Mouse (Mus musculus) stomach, embryonic 16.5 days (tissue): ENCODE measurements at regions not wholly inside any gene's neighbourhood (a gene's known extent, or its start where the extent isn't known, plus 50 kb on each side); places are given as distances from the start of the nearest gene placed in this dataset.

Experiments used
- ATAC-seq: fragments of 200-750 bp; cut with Nextera tagmentation; 2 replicates; pipeline ENCODE4 v1.8.0; 2017; ENCODE audit warnings: moderate number of reproducible peaks, moderate TSS enrichment; ENCODE audit not compliant: insufficient read depth, low FRiP score
- H3K27ac ChIP-seq: fragments of 300-500 bp; sonication (generic); 2 replicates; pipeline ENCODE4 v1.5.1; 2014; ENCODE audit warnings: low read length
- H3K27me3 ChIP-seq: fragments of 300-500 bp; sonication (generic); 2 replicates; pipeline ENCODE4 v1.6.1; 2014; ENCODE audit warnings: low read length, control low read depth, mixed read lengths; ENCODE audit not compliant: control insufficient read depth, insufficient read depth
- H3K36me3 ChIP-seq: fragments of 300-500 bp; sonication (generic); 2 replicates; pipeline ENCODE4 v1.6.1; 2014; ENCODE audit warnings: low read length; ENCODE audit not compliant: control insufficient read depth, insufficient read depth
- H3K4me1 ChIP-seq: fragments of 300-500 bp; sonication (generic); 2 replicates; pipeline ENCODE4 v1.6.1; 2014; ENCODE audit warnings: low read length, control low read depth, mixed read lengths; ENCODE audit not compliant: control insufficient read depth, insufficient read depth
- H3K4me2 ChIP-seq: fragments of 300-500 bp; sonication (generic); 2 replicates; pipeline ENCODE4 v1.6.1; 2014; ENCODE audit warnings: low read depth, low read length, mixed read lengths
- H3K4me3 ChIP-seq: fragments of 300-500 bp; sonication (generic); replicated peaks from 2 replicates; pipeline ENCODE4 v1.5.1; 2014; ENCODE audit warnings: mild to moderate bottlenecking, low read length
- H3K9ac ChIP-seq: fragments of 300-500 bp; sonication (generic); 2 replicates; pipeline ENCODE4 v1.6.1; 2014; ENCODE audit warnings: low read length
- H3K9me3 ChIP-seq: fragments of 300-500 bp; sonication (generic); replicated peaks from 2 replicates; pipeline ENCODE4 v1.6.1; 2016; ENCODE audit warnings: low read length, control low read depth; ENCODE audit not compliant: control insufficient read depth
- WGBS: fragments of 180-500 bp; shearing (Covaris S2); extraction: QIAGEN DNeasy Blood & Tissue Kit; methylation state at CpG from one replicate; pipeline ENCODE4 v1.1.7; 2014; 5-methylcytosine and 5-hydroxymethylcytosine counted together

GRCm38 (mm10) chr7:77882605-77883354, 855.0 kb downstream of the Ntrk3 start:
- Histone ChIP-seq H3K4me3 (no peak overlapping the region), H3K9me3 (no peaks in the 10 kb centered on the region), H3K4me2 (no peak overlapping the region), H3K27me3 (no peaks in the 10 kb centered on the region), H3K27ac (no peak overlapping the region), H3K36me3 (no peaks in the 10 kb centered on the region), H3K9ac (no peak overlapping the region), H3K4me1 (no peaks in the 10 kb centered on the region)
- no peak for ATAC-seq
- whole genome bisulfite sequencing, result 87% methylated on average over 5 of the region's 5 CpGs

- Histone ChIP-seq H3K27ac (no peak overlapping the region), H3K4me3 (no peak overlapping the region), H3K9ac (no peak overlapping the region), H3K9me3 (no peaks in the 10 kb centered on the region), H3K27me3 (no peaks in the 10 kb centered on the region), H3K36me3 (no peaks in the 10 kb centered on the region), H3K4me2 (no peak overlapping the region), H3K4me1 (no peaks in the 10 kb centered on the region)
- 45% methylated on average over 4 of the region's 4 CpGs for WGBS
- ATAC-seq, result no peak
Measured at GRCm38 (mm10) chr7:77867518-77867917, 870.3 kb downstream of the Ntrk3 start.

GRCm38 (mm10) chr7:77861841-77862240, 876.0 kb downstream of the Ntrk3 start:
- Histone ChIP-seq H3K36me3 (no peaks in the 10 kb centered on the region), H3K4me1 (no peaks in the 10 kb centered on the region), H3K9me3 (no peaks in the 10 kb centered on the region), H3K27ac (no peak overlapping the region), H3K9ac (no peak overlapping the region), H3K4me3 (no peak overlapping the region), H3K27me3 (no peaks in the 10 kb centered on the region), H3K4me2 (no peak overlapping the region)
- no peak for ATAC-seq
- WGBS, result 87% methylated on average over 8 of the region's 8 CpGs

GRCm38 (mm10) chr7:77858436-77858835, 879.4 kb downstream of the Ntrk3 start:
- WGBS, result 25% methylated on average over 4 of the region's 4 CpGs
- Histone ChIP-seq H3K27ac (no peak overlapping the region), H3K27me3 (no peaks in the 10 kb centered on the region), H3K36me3 (no peaks in the 10 kb centered on the region), H3K4me2 (no peak overlapping the region), H3K4me1 (no peaks in the 10 kb centered on the region), H3K4me3 (no peak overlapping the region), H3K9me3 (no peaks in the 10 kb centered on the region; the same call in 1 of the 2 replicates), H3K9ac (no peak overlapping the region)
- ATAC-seq, result peak; percentile 37; the same call in 1 of the 2 replicates

GRCm38 (mm10) chr7:77857979-77858378, 879.8 kb downstream of the Ntrk3 start:
- Histone ChIP-seq H3K36me3 (no peaks in the 10 kb centered on the region), H3K4me3 (no peak overlapping the region), H3K4me1 (no peaks in the 10 kb centered on the region), H3K9ac (no peak overlapping the region), H3K27ac (no peak overlapping the region), H3K9me3 (no peaks in the 10 kb centered on the region; the same call in 1 of the 2 replicates), H3K4me2 (no peak overlapping the region), H3K27me3 (no peaks in the 10 kb centered on the region)
- WGBS, result 18% methylated on average over 5 of the region's 5 CpGs
- ATAC-seq, result peak; percentile 33; the same call in 1 of the 2 replicates

- Histone ChIP-seq H3K4me1 (no peaks in the 10 kb centered on the region), H3K27me3 (no peaks in the 10 kb centered on the region), H3K36me3 (no peaks in the 10 kb centered on the region), H3K9me3 (no peaks in the 10 kb centered on the region; the same call in 1 of the 2 replicates), H3K27ac (no peak overlapping the region), H3K4me3 (no peak overlapping the region), H3K9ac (no peak overlapping the region), H3K4me2 (no peak overlapping the region)
- ATAC-seq, result no peak
- 64% methylated on average over 6 of the region's 6 CpGs for WGBS
Measured at GRCm38 (mm10) chr7:77855653-77856239, 882.1 kb downstream of the Ntrk3 start.

- H3K4me1 ChIP-seq, result no peaks in the 10 kb centered on the region
- no peak overlapping the region for H3K4me3 ChIP-seq
- 77% methylated on average over 2 of the region's 2 CpGs for WGBS
- no peak overlapping the region for H3K9ac ChIP-seq
- no peaks in the 10 kb centered on the region; the same call in 1 of the 2 replicates for H3K9me3 ChIP-seq
- H3K4me2 ChIP-seq, result no peak overlapping the region
- no peak overlapping the region for H3K27ac ChIP-seq
- ATAC-seq, result no peak
- no peaks in the 10 kb centered on the region for H3K27me3 ChIP-seq
- H3K36me3 ChIP-seq, result no peaks in the 10 kb centered on the region
Measured at GRCm38 (mm10) chr7:77855077-77855476, 882.7 kb downstream of the Ntrk3 start.

GRCm38 (mm10) chr7:77824261-77824959, 913.4 kb downstream of the Ntrk3 start:
- no peak overlapping the region for H3K9ac ChIP-seq
- 87% methylated on average over 6 of the region's 6 CpGs for WGBS
- H3K27ac ChIP-seq, result no peak overlapping the region
- no peaks in the 10 kb centered on the region for H3K27me3 ChIP-seq
- no peak for ATAC-seq
- no peaks in the 10 kb centered on the region for H3K4me1 ChIP-seq
- no peaks in the 10 kb centered on the region for H3K9me3 ChIP-seq
- no peaks in the 10 kb centered on the region for H3K36me3 ChIP-seq
- no peak overlapping the region for H3K4me3 ChIP-seq
- H3K4me2 ChIP-seq, result no peak overlapping the region
